Mouse (Mus musculus): ENCODE measurements around the gene Cfap99. TPM values are rescaled to one million over a fixed set of nuclear protein-coding genes. Genes with fewer than 3 reads are reported as not detected.

The Cfap99 gene
- total RNA-seq, 2 experiments from 2014 or later, result 0.16 TPM; not detected in 1

Other genes with a start within 250 kb of the Cfap99 start
- 1 to 10 TPM; 1.2 to 1.7 TPM for gene Poln, start 119.2 kb upstream of the Cfap99 start, total RNA-seq (2021)
- gene Haus3, start 119.1 kb upstream of the Cfap99 start, total RNA-seq (2021), result 1 to 10 TPM; 3.4 to 3.8 TPM
- 10 to 100 TPM; 46.3 to 56.6 TPM for gene Mxd4, start 100.9 kb upstream of the Cfap99 start, total RNA-seq (2021)
- 1 to 10 TPM in 1 of 2 experiments, under 1 TPM in 1; 0.66 to 1.2 TPM for gene Zfyve28, start 151 bp upstream of the Cfap99 start, total RNA-seq (2021)
- 10 to 100 TPM; 22.4 to 27.4 TPM for gene Rnf4, start 47.7 kb downstream of the Cfap99 start, total RNA-seq (2021)
- 10 to 100 TPM; 14.0 to 16.3 TPM for gene Fam193a, start 81.3 kb downstream of the Cfap99 start, total RNA-seq (2021)
- 1 to 10 TPM; 2.4 to 2.7 TPM for gene Tnip2, start 225.4 kb downstream of the Cfap99 start, total RNA-seq (2021)
- 1 to 10 TPM; 1.6 to 2.0 TPM for gene Sh3bp2, start 237.2 kb downstream of the Cfap99 start, total RNA-seq (2021)